Mouse (Mus musculus) thymus, adult 2 months (tissue): ENCODE data around the gene Apeh.

Source experiments
- CTCF ChIP-seq: fragments of 200-500 bp; IDR thresholded peaks from 2 replicates; pipeline ENCODE4 v1.5.1; 2012; ENCODE audit warnings: mild to moderate bottlenecking, control low read depth, low read length, moderate library complexity, borderline replicate concordance; ENCODE audit not compliant: control insufficient read depth, poor library complexity, insufficient read depth; ENCODE audit errors: extremely low read depth
- POLR2A ChIP-seq: fragments of 200-500 bp; IDR thresholded peaks from 2 replicates; pipeline ENCODE4 v1.6.1; 2012; ENCODE audit warnings: mild to moderate bottlenecking, low read length, control low read depth, moderate library complexity; ENCODE audit not compliant: control insufficient read depth, poor library complexity, insufficient read depth; ENCODE audit errors: extremely low read depth

DNA sequence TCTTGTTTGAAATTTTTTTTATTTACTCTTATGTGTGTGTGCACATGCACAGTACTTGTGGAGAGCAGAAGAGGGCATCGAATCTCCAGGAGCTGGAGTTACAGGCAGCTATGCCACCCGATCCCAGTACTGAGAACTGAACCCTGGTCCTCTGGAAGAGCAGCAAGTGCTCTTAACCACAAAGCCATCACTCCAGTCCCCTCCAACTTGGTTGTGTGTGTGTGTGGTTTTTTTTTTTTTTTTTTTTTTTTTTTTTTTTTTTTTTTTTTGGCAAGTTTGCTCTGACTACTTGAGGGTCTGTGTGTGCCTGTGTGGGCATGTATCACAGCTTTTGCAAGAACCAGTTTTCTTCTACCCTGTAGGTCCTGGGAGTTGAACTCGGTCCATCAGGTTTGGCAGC, 38.0 kb upstream of the Apeh start:
- TF ChIP-seq POLR2A (no peak), CTCF (no peak)
